Mouse (Mus musculus): ENCODE measurements around the gene Nxnl1. TPM values are rescaled to one million over a fixed set of nuclear protein-coding genes. Genes with fewer than 3 reads are reported as not detected.

The Nxnl1 gene
- polyA plus RNA-seq, 1 experiment from 2014 or later: not detected

- no peak for ATAC-seq (ENCODE audit: insufficient number of reproducible peaks, insufficient read depth, low FRiP score, low TSS enrichment, low read depth)
- WGBS: 68% methylated on average over 15 of the region's 15 CpGs
These were observed 53.2 kb downstream of the Nxnl1 start for GRCm38 (mm10) chr8:71513018-71513754.

DNA sequence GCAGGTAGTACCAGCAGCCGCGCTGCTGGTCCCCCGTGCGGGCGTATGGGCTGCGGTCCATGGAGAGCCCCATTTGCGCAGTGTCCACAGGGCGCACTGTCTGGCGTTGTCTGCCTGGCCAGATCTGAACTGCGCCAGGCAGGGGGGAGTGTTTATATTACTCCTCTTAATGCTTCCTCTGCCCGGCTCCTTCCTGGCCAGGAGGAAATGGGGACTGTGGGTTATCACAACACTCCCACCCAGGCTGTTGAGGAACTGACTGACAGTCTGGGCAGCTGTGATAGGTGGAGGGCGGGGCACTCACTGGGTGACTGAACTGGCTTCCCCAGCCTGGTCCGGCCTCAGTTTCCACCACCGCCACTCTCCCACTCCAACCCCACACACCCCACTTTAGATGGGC is 54.8 kb downstream of the Nxnl1 start, which contains the start of gene Plvap:
TSS of gene Plvap (minus strand) at position 109 of the 400 bp plus-strand sequence.
- Histone ChIP-seq H3K4me3 (replicated peaks) (peak within 1 kb of the TSS; percentile 5), H3K36me3 (no peaks in the 10 kb centered on the region), H3K9ac (replicated peaks) (no peak within 1 kb of the TSS), H3K27ac (no peak within 1 kb of the TSS), H3K9me3 (no peaks in the 10 kb centered on the region), H3K27me3 (peaks cover 51% of the 10 kb centered on the region), H3K4me1 (replicated peaks) (peaks cover 8% of the 10 kb centered on the region; the same call in 1 of the 2 replicates), H3K4me2 (no peak within 1 kb of the TSS)
- 60% methylated on average over 13 of the region's 14 CpGs for WGBS
- no peak for ATAC-seq (ENCODE audit: insufficient number of reproducible peaks, insufficient read depth, low FRiP score, low TSS enrichment, low read depth)

More at GRCm38 (mm10) chr8:71513018-71513754, 53.2 kb downstream of the Nxnl1 start:
- Histone ChIP-seq H3K9ac (replicated peaks) (no peak overlapping the region), H3K4me3 (replicated peaks) (no peak overlapping the region), H3K9me3 (no peaks in the 10 kb centered on the region), H3K27me3 (peaks cover 35% of the 10 kb centered on the region), H3K4me1 (replicated peaks) (no peaks in the 10 kb centered on the region), H3K27ac (no peak overlapping the region), H3K36me3 (no peaks in the 10 kb centered on the region), H3K4me2 (no peak overlapping the region)

Other genes with a start within 250 kb of the Nxnl1 start
- gene Use1, start 199.8 kb downstream of the Nxnl1 start, polyA plus RNA-seq (2016; fragmentation: Nextera tagmentation; extraction: Ambion mirVana): 92.7 and 100 TPM in 2 replicates
- gene Ocel1, start 195.3 kb downstream of the Nxnl1 start, polyA plus RNA-seq (2016; fragmentation: Nextera tagmentation; extraction: Ambion mirVana): 4.2 and 4.9 TPM in 2 replicates
- gene Nr2f6, start 184.6 kb downstream of the Nxnl1 start, polyA plus RNA-seq (2016; fragmentation: Nextera tagmentation; extraction: Ambion mirVana): 65.8 and 72.4 TPM in 2 replicates
- 7.0 and 7.1 TPM in 2 replicates for gene Ushbp1, start 170.8 kb downstream of the Nxnl1 start, polyA plus RNA-seq (2016; fragmentation: Nextera tagmentation; extraction: Ambion mirVana)
- gene Babam1, start 169.7 kb downstream of the Nxnl1 start, polyA plus RNA-seq (2016; fragmentation: Nextera tagmentation; extraction: Ambion mirVana): 96.9 TPM in 2 replicates
- gene Ankle1, start 160.6 kb downstream of the Nxnl1 start, polyA plus RNA-seq (2016; fragmentation: Nextera tagmentation; extraction: Ambion mirVana): 41.5 and 44.1 TPM in 2 replicates
- 78.2 and 82.8 TPM in 2 replicates for gene Abhd8, start 102.9 kb downstream of the Nxnl1 start, polyA plus RNA-seq (2016; fragmentation: Nextera tagmentation; extraction: Ambion mirVana)
- gene Mrpl34, start 101.6 kb downstream of the Nxnl1 start, polyA plus RNA-seq (2016; fragmentation: Nextera tagmentation; extraction: Ambion mirVana): 180 and 203 TPM in 2 replicates
- gene Dda1, start 97.4 kb downstream of the Nxnl1 start, polyA plus RNA-seq (2016; fragmentation: Nextera tagmentation; extraction: Ambion mirVana): 99.8 and 106 TPM in 2 replicates
- gene Ano8, start 80.6 kb downstream of the Nxnl1 start, polyA plus RNA-seq (2016; fragmentation: Nextera tagmentation; extraction: Ambion mirVana): 6.8 and 6.9 TPM in 2 replicates
- 22.1 and 23.2 TPM in 2 replicates for gene Gtpbp3, start 78.5 kb downstream of the Nxnl1 start, polyA plus RNA-seq (2016; fragmentation: Nextera tagmentation; extraction: Ambion mirVana)
- gene Plvap, start 54.8 kb downstream of the Nxnl1 start, polyA plus RNA-seq (2016; fragmentation: Nextera tagmentation; extraction: Ambion mirVana): 59.2 and 62.5 TPM in 2 replicates
- gene Ccdc194, start 40.9 kb downstream of the Nxnl1 start, polyA plus RNA-seq (2016; fragmentation: Nextera tagmentation; extraction: Ambion mirVana): 0.25 and 0.49 TPM in 2 replicates
- gene Bst2, start 29.1 kb downstream of the Nxnl1 start, polyA plus RNA-seq (2016; fragmentation: Nextera tagmentation; extraction: Ambion mirVana): 8.1 and 11.3 TPM in 2 replicates
- gene Mvb12a, start 23.7 kb downstream of the Nxnl1 start, polyA plus RNA-seq (2016; fragmentation: Nextera tagmentation; extraction: Ambion mirVana): 64.3 and 69.1 TPM in 2 replicates
- 0.13 and 0.26 TPM in 2 replicates for gene Tmem221, start 7.7 kb downstream of the Nxnl1 start, polyA plus RNA-seq (2016; fragmentation: Nextera tagmentation; extraction: Ambion mirVana)
- gene Slc27a1, start 2.3 kb upstream of the Nxnl1 start, polyA plus RNA-seq (2016; fragmentation: Nextera tagmentation; extraction: Ambion mirVana): 45.5 and 50.0 TPM in 2 replicates
- gene Pgls, start 25.6 kb upstream of the Nxnl1 start, polyA plus RNA-seq (2016; fragmentation: Nextera tagmentation; extraction: Ambion mirVana): 228 and 243 TPM in 2 replicates
- 4.6 and 6.6 TPM in 2 replicates for gene Fam129c, start 31.0 kb upstream of the Nxnl1 start, polyA plus RNA-seq (2016; fragmentation: Nextera tagmentation; extraction: Ambion mirVana)
- gene Colgalt1, start 44.4 kb upstream of the Nxnl1 start, polyA plus RNA-seq (2016; fragmentation: Nextera tagmentation; extraction: Ambion mirVana): 61.4 and 65.9 TPM in 2 replicates
- gene Unc13a, start 105.2 kb upstream of the Nxnl1 start, polyA plus RNA-seq (2016; fragmentation: Nextera tagmentation; extraction: Ambion mirVana): 0.60 and 0.86 TPM in 2 replicates
- 3.8 and 4.4 TPM in 2 replicates for gene Jak3, start 109.7 kb upstream of the Nxnl1 start, polyA plus RNA-seq (2016; fragmentation: Nextera tagmentation; extraction: Ambion mirVana)
- 0.54 and 0.64 TPM in 2 replicates for gene Insl3, start 122.6 kb upstream of the Nxnl1 start, polyA plus RNA-seq (2016; fragmentation: Nextera tagmentation; extraction: Ambion mirVana)
- gene B3gnt3, start 135.2 kb upstream of the Nxnl1 start, polyA plus RNA-seq (2016; fragmentation: Nextera tagmentation; extraction: Ambion mirVana): 0.70 and 1.1 TPM in 2 replicates
- 5.5 and 6.0 TPM in 2 replicates for gene Fcho1, start 159.1 kb upstream of the Nxnl1 start, polyA plus RNA-seq (2016; fragmentation: Nextera tagmentation; extraction: Ambion mirVana)

Data from limb, embryonic 12.5 days (tissue).